Mouse (Mus musculus) brown adipose tissue, adult 24 weeks (tissue): ENCODE data around the gene Tmed1. TPM values are rescaled to one million over a fixed set of nuclear protein-coding genes. Genes with fewer than 3 reads are reported as not detected.
"Not testable (repeated sequence)": the region's sequence is repeated elsewhere in the genome, so short reads cannot be mapped to it uniquely, and the experiment has no call there.

Experiments
- H3K27ac ChIP-seq: fragments of 200-500 bp; replicated peaks from 2 replicates; pipeline ENCODE4 v1.5.1; 2012; ENCODE audit warnings: low read depth, mild to moderate bottlenecking, low read length
- H3K4me1 ChIP-seq: fragments of 200-500 bp; 2 replicates; pipeline ENCODE4 v1.6.1; 2012; ENCODE audit warnings: low read length, mixed read lengths; ENCODE audit not compliant: control insufficient read depth, insufficient read depth, insufficient read length
- H3K4me3 ChIP-seq: fragments of 200-500 bp; 2 replicates; pipeline ENCODE4 v1.5.1; 2012; ENCODE audit warnings: low read depth, mild to moderate bottlenecking, low read length, moderate library complexity; ENCODE audit not compliant: insufficient read depth
- polyA plus RNA-seq: library from polyadenylated mRNA; stranded (reverse); fragments of >200 nt; gene quantifications from 2 replicates; pipeline ENCODE4 v1.2.4, GENCODE M21; 2012; ENCODE audit not compliant: missing spikeins, insufficient read depth, insufficient read length

The Tmed1 gene
- polyA plus RNA-seq, 1 experiment, result 19.3 TPM

- Histone ChIP-seq H3K27ac (no peak overlapping the region), H3K4me1 (no peaks in the 10 kb centered on the region), H3K4me3 (no peak overlapping the region)
Measured at GRCm38 (mm10) chr9:21539981-21540753, 30.1 kb upstream of the Tmed1 start.

- no peak overlapping the region for H3K27ac ChIP-seq
- no peak overlapping the region for H3K4me3 ChIP-seq
- no peaks in the 10 kb centered on the region; the same call in 1 of the 2 replicates for H3K4me1 ChIP-seq
Measured at GRCm38 (mm10) chr9:21537009-21537408, 27.0 kb upstream of the Tmed1 start.

DNA sequence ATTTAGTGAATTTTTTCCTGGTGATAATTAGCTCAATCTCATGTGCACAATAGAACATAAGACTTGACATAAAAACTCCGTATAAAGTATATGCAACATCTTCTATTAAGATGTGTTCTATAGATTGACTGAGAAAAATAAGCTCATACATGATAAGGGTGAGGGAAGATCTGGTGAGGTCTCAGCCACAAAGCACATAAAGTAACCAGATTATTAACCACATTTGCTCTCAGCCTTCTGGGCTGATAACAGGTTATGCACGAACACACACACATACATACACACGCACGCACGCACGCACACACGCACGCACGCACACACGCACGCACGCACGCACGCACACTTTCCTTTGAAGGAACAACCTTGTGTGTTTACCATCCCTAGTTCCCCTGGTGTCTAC is 26.4 kb upstream of the Tmed1 start:
- H3K27ac ChIP-seq, result no peak overlapping the region
- no peak overlapping the region for H3K4me3 ChIP-seq
- no peaks in the 10 kb centered on the region; the same call in 1 of the 2 replicates for H3K4me1 ChIP-seq

DNA sequence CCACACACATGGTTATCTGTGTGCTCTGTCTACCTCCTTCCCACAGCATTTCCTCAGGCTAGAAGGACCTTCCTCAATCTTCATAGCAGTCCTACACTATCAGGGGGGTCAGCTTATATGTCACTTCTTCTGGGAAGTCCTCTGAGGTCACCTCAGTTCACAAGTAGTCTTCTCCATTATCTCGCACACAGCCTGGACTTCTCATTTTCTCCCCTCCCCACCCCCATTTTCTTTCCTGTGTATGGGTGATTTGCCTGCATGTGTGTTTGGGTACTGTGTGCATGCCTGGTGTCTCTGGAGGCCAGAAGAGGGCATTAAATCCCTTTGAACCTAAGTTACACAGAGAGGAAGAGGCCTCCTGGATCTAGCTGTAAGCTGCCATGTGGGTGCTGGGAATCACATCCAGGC is 17.9 kb upstream of the Tmed1 start:
- Histone ChIP-seq H3K27ac (no peak overlapping the region), H3K4me3 (no peak overlapping the region), H3K4me1 (no peaks in the 10 kb centered on the region)

GRCm38 (mm10) chr9:21527100-21527801 is 17.2 kb upstream of the Tmed1 start:
- Histone ChIP-seq H3K4me3 (no peak overlapping the region), H3K27ac (no peak overlapping the region)

GRCm38 (mm10) chr9:21526634-21526944 is 16.5 kb upstream of the Tmed1 start:
- peak overlapping the region; percentile 12 for H3K4me3 ChIP-seq
- H3K27ac ChIP-seq, result no peak overlapping the region
- H3K4me1 ChIP-seq, result no peaks in the 10 kb centered on the region

More at GRCm38 (mm10) chr9:21527100-21527801, 17.2 kb upstream of the Tmed1 start:
- H3K4me1 ChIP-seq, result no peaks in the 10 kb centered on the region

DNA sequence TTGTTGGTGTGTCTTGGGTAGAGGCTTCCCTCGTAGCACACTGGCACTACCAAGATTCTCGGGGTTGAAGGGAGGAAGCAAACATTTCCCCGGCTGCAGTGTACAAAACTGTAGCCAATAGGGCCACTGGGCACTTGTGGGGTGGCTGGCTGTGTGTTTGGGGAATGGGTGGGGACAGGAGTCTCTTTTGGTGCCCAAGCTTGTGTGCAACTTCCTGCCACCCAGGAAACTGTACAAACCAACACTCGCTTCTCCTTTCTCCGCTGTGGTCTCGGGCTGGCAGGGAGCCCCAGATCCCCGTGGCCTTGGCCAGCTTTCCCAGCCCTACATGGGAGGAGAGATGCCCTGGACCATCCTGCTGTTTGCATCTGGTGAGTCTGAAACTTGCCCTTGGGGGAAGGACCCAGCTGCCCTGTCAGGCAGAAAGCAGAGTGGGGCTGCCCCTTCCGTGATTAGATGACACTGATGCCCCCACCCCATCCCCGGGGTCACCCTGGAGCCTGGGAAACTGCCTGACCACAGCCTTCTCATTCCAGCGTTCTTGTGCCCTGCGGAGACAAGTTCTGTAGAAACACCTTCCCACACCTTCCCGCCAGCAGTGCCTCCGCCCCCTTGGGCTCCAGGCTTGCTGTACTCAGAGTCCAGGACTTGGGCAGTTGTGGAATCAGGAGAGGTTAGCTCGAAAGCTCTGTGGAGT is 16.0 kb upstream of the Tmed1 start, which contains the start of gene AB124611:
TSS of gene AB124611 (plus strand) at position 240 of the 697 bp plus-strand sequence.
- peak within 1 kb of the TSS; percentile 82 for H3K27ac ChIP-seq
- no peaks in the 10 kb centered on the region for H3K4me1 ChIP-seq
- H3K4me3 ChIP-seq, result peak within 1 kb of the TSS; percentile 12

- Histone ChIP-seq H3K4me3 (no peak overlapping the region), H3K4me1 (no peaks in the 10 kb centered on the region), H3K27ac (peak overlapping the region; percentile 82)
Measured at GRCm38 (mm10) chr9:21525142-21525936, 15.3 kb upstream of the Tmed1 start.

GRCm38 (mm10) chr9:21518690-21519089 is 8.6 kb upstream of the Tmed1 start:
- not testable (repeated sequence) for H3K4me1 ChIP-seq, H3K4me3 ChIP-seq, H3K27ac ChIP-seq

- H3K4me1 ChIP-seq, result no peaks in the 10 kb centered on the region
- no peak overlapping the region for H3K4me3 ChIP-seq
- H3K27ac ChIP-seq, result no peak overlapping the region
Measured at GRCm38 (mm10) chr9:21517947-21518495, 8.0 kb upstream of the Tmed1 start.

- Histone ChIP-seq H3K27ac (no peak overlapping the region), H3K4me3 (no peak overlapping the region), H3K4me1 (peaks cover 4% of the 10 kb centered on the region; the same call in 1 of the 2 replicates)
Measured at GRCm38 (mm10) chr9:21513466-21513865, 3.4 kb upstream of the Tmed1 start.

- 0 out of 2 replicates have a peak overlapping the region, but pooled peaks have one; percentile 54 for H3K4me3 ChIP-seq
- peaks cover 4% of the 10 kb centered on the region; the same call in 1 of the 2 replicates for H3K4me1 ChIP-seq
- no peak overlapping the region for H3K27ac ChIP-seq
Measured at GRCm38 (mm10) chr9:21511052-21511451, 1.0 kb upstream of the Tmed1 start.

GRCm38 (mm10) chr9:21510689-21511015 is 600 bp upstream of the Tmed1 start:
- H3K4me3 ChIP-seq, result peak overlapping the region; percentile 54
- no peak overlapping the region for H3K27ac ChIP-seq
- peaks cover 4% of the 10 kb centered on the region; the same call in 1 of the 2 replicates for H3K4me1 ChIP-seq

DNA sequence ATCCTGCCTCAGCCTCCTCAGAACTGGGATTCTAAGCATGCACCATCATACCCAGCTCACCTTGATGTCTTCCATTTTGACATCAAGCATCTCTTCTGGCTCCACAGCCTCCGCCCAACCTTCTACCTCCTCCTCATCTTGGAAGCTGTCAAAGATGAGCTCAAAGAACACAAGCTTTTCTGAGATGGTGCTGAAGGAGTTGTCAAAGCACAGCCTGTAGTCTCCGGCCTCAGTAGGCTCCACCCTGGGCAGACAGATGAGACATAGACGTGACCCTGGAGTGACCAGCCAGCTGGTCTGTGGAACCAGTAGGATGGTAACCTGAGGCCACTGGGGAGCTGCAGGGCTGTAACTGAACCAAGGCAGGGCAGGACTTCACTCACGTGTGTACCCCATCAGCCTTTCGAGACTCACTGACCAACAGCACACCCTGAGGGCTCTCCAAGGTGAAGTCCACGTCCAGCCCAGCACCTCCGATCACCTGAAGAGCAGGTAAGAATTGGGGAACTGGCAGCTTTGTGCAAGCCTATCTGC is 1.1 kb downstream of the Tmed1 start:
- no peak overlapping the region for H3K27ac ChIP-seq
- peak overlapping the region; percentile 78 for H3K4me3 ChIP-seq
- peaks cover 4% of the 10 kb centered on the region; the same call in 1 of the 2 replicates for H3K4me1 ChIP-seq
